Mouse (Mus musculus) 416B (cell line): Measurements from ENCODE around the gene Itsn1.
A peak's percentile ranks its signal among the peaks of the same experiment; 100 is the strongest.

Experiments
- DNase-seq: peaks from one replicate; pipeline ENCODE4 v3.0.0; 2011; ENCODE audit warnings: low read depth

Itsn1 gene

GRCm38 (mm10) chr16:91730446-91730845, 1.4 kb downstream of the Itsn1 start:
- DNase-seq: no peak

- DNase-seq: peak; percentile 61
Measured at GRCm38 (mm10) chr16:91732816-91733215, 3.7 kb downstream of the Itsn1 start.

GRCm38 (mm10) chr16:91734771-91735170, 5.7 kb downstream of the Itsn1 start:
- DNase-seq: no peak

- DNase-seq: no peak
Measured at GRCm38 (mm10) chr16:91736046-91736816, 7.2 kb downstream of the Itsn1 start.

GRCm38 (mm10) chr16:91738505-91738904, 9.4 kb downstream of the Itsn1 start:
- no peak for DNase-seq

- no peak for DNase-seq
Measured at GRCm38 (mm10) chr16:91740184-91740917, 11.3 kb downstream of the Itsn1 start.

- no peak for DNase-seq
Measured at GRCm38 (mm10) chr16:91740918-91741255, 11.8 kb downstream of the Itsn1 start.

GRCm38 (mm10) chr16:91743055-91743454, 14.0 kb downstream of the Itsn1 start:
- DNase-seq: no peak

- DNase-seq: peak; percentile 95
Measured at GRCm38 (mm10) chr16:91746101-91746950, 17.2 kb downstream of the Itsn1 start.

- DNase-seq: no peak
Measured at GRCm38 (mm10) chr16:91747567-91747966, 18.5 kb downstream of the Itsn1 start.

GRCm38 (mm10) chr16:91751644-91752385, 22.7 kb downstream of the Itsn1 start:
- no peak for DNase-seq

GRCm38 (mm10) chr16:91753611-91754010, 24.5 kb downstream of the Itsn1 start:
- DNase-seq: no peak

GRCm38 (mm10) chr16:91754957-91755356, 25.9 kb downstream of the Itsn1 start:
- DNase-seq: peak; percentile 84

- no peak for DNase-seq
Measured at GRCm38 (mm10) chr16:91761202-91761601, 32.1 kb downstream of the Itsn1 start.

- DNase-seq: peak; percentile 79
Measured at GRCm38 (mm10) chr16:91761761-91762160, 32.7 kb downstream of the Itsn1 start.

GRCm38 (mm10) chr16:91762476-91762875, 33.4 kb downstream of the Itsn1 start:
- no peak for DNase-seq

- no peak for DNase-seq
Measured at GRCm38 (mm10) chr16:91763975-91764374, 34.9 kb downstream of the Itsn1 start.

- no peak for DNase-seq
Measured at GRCm38 (mm10) chr16:91764414-91764813, 35.3 kb downstream of the Itsn1 start.

GRCm38 (mm10) chr16:91765121-91765815, 36.2 kb downstream of the Itsn1 start:
- no peak for DNase-seq

GRCm38 (mm10) chr16:91765816-91766210, 36.7 kb downstream of the Itsn1 start:
- DNase-seq: no peak

GRCm38 (mm10) chr16:91767165-91767701, 38.2 kb downstream of the Itsn1 start:
- DNase-seq: peak; percentile 32
